Mouse (Mus musculus): ENCODE measurements around the gene Cyp2t4.

Cyp2t4 gene

DNA sequence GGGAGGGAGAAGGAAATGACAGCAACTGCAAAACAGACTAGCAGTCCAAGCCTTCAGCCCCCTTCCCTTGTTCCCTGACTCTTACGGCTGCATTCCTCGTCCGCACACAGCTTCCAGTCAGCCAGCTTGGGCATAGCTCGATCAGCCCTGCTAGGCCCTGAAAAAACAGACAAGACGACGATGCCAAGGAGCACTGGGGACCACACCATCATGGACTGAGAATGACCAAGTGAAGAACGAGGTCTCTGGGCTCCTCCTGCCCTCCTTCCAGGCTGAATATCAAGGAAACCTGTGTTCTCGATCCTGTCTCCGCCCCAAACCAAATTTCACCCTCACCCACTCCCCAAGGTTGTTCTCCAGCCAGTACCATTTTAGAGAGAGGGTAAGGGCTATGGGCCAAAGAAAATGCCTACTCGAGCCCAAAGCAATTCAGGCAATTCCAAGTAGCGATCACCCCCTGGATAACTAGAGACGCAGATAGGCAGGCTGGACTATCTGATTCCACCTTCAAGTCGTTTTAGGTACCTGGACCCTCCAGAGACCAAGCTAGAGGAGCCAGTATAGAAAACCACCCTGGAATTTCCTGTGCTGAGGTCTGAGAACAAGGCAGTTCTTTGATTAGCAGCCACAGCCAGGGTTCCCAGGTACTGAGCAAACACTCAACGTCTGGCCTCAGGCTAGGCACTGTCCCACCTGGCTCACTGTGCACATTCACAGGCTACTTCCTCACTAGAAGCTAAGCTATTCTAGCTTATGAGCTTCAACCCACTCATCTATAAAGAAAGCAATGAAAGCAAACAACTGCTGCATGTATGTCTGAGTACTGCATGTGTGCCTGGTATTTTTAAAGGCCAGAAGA is 27.6 kb downstream of the Cyp2t4 start, which contains the start of the genes Gm21983 and Mia:
Gene Gm21983, minus strand, starts transcription at position 250 of the 859 bp plus-strand sequence.
Gene Mia, minus strand, starts transcription at position 321 of the 859 bp plus-strand sequence.
- DNase-seq (ENCODE audit: low spot score in 2 of 2), result no peak

DNA sequence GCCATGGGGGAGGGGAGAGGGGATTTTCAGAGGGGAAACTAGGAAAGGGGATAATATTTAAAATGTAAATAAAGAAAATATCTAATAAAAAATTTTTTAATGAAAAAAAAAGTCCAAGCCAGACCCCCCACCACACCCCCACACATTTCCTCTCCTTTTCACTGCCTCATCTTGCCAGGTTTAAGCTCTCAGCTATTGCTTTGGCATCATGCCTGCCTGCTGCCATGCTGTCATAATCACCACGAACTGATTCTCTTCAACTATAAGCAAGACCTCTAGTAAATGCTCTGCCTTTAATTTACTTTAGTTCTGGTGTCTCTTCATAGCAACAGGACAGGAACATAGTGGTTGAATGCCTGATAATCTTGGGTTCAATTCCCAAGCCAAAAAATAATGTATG is 29.0 kb downstream of the Cyp2t4 start:
- no peak for DNase-seq (ENCODE audit: low spot score in 2 of 2)

DNA sequence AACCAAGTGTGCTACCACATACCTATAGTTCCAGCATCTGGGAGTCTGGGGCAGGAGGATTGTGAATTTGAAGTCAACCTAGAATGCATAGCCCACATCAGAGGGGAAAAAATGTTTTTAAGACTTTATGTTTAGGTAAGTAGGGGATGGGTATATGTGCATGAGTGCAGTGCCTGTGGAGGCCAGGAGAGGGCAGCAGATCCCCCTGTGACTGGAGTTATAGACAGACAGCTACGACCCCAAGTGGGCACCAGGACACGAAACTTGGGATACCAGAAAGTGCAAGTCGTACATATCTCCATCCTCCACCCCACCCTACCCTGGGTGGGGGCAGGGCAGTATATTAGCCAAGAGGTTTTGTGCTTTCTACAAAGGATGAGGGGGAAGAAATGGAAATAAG is 31.4 kb downstream of the Cyp2t4 start:
- no peak for DNase-seq (ENCODE audit: low spot score in 2 of 2)

DNA sequence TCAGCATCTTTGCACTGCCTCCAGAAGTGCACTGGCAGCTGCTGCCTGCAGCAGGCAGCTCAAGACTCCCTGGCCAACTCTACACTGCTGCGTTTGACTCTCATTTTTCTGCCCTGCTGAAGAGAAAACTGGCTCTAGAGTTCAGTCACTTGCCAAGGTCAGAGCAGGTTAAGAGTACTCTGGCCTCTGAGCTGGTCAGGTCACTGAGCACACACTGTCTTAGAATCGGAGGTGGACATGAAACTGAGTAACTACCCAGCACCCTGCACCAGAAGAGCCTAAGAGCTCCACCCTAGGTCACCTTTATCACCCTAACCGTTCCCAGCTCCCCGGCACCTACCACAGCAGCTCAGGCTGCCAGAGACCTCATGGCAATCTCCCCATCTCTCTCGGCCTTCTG is 32.5 kb downstream of the Cyp2t4 start:
- DNase-seq (ENCODE audit: low spot score in 2 of 2), result no peak

DNA sequence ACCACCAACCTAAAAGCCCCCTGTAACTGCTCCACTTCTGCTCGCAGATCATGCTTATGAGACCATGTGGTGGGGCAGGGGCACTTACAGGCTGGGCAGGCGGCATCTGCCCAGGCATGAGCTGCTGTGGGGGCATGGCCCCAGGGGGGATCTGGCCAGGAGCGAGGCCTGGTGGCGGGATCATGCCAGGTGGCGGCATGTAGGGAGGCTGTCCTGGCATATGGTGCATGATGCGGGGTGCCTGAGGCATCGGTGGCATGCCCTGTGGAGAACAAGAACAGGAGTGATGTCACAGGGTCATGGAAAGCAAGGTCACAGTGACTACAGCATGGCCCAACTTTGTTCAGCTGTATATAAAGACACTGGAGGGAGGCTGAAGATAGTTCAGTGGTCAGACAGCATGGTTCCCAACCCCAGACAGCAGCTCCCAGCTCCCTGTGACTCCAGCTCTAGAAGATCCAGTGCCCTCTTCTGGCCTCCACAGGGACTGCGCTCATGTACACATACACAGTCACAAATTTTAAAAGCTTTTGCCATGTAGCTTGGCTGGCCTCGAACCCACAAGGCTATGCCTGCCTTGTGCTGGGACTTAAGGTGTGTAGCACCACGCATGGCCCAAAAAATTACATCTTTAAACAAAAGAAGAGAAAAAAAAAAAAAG is 35.9 kb downstream of the Cyp2t4 start:
- DNase-seq (ENCODE audit: low spot score in 2 of 2), result no peak

DNA sequence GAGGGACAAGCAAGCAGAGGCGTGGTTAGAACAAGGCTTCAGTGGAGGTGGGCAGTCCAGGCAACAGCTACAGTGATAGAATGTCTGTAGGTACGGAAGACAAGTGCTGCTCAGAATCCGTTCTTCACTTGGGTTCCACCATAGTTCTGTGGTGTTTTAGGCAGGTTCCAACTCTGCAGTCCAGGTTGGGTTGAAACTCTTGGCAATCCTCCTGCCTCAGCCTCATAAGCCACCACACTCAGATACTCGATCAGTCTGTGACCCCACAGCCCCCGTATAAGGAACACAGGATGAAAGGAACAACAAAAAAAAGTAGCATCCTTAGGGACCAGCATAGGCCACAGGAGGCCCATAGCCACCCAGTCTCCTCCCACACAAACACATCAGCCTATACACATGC is 38.9 kb downstream of the Cyp2t4 start:
- no peak for DNase-seq (ENCODE audit: low spot score in 2 of 2)

DNA sequence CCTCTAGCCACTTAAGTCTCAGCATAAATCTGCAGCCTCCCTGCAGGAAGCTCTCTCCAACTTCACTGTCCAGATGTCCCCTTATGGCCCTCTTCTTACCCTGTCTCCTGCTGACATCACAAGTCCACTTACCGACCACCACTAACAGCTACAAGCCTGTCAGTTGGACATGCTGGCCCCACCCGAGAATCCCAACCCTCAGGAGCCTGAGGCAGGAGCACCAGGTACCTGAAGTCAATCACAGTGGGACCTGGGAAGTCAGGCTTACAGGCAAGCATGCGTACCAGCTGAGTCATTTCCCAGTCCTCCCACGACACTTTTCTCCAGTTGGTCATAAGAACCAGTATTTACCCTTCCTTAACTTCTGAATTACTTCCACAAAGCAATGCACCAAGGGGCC is 40.2 kb downstream of the Cyp2t4 start:
- DNase-seq (ENCODE audit: low spot score in 2 of 2), result no peak

DNA sequence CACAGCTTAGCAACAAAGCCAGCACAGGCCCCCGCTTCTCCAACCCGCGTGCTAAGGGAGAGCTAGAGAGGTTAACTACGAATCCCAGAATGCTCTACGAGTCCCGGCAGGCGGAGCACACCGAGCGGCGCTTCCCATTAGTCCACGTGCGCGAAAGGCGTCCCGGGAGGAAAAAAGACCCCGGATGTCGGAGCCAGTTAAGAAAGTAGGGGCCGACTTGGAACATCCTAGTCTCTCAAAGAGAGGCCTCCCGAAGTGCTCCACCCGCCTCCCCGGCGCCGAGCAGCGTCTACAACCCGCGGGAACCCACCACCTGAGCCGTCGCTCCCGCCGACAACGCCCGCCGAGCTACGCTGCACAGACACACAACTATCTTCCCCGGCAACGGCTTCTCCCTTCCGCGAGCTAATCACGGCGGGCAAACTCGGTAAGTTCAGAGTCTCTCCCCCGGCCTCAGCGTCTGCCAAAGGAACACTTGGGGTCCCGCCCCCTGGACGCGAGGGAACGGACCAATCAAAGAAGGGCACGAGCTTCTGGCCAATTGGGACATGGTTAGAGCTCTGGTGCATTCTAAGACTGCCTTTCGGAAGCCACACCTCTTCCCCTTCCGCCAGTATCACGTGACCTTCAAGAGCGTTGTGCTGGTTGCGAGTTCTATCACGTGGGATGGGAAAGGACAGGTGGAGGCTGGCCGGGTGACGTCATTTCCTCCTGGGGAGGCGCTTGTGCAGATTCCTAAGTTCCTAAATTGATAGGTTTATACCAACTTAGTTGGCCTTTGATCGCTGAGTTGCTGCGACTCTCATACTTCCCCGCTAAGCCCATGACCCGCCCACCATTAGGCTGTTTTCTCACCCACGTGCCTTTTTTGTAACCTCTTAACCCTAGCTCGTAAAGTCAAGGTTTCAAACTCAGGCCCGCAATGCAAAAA is 42.4 kb downstream of the Cyp2t4 start, which contains the start of the genes BC024978 and Snrpa:
Gene BC024978, plus strand, starts transcription at position 101 of the 931 bp plus-strand sequence.
Gene Snrpa, minus strand, starts transcription at position 591 of the 931 bp plus-strand sequence.
- DNase-seq (ENCODE audit: low spot score in 2 of 2), result peak; percentile 96 to 99

DNA sequence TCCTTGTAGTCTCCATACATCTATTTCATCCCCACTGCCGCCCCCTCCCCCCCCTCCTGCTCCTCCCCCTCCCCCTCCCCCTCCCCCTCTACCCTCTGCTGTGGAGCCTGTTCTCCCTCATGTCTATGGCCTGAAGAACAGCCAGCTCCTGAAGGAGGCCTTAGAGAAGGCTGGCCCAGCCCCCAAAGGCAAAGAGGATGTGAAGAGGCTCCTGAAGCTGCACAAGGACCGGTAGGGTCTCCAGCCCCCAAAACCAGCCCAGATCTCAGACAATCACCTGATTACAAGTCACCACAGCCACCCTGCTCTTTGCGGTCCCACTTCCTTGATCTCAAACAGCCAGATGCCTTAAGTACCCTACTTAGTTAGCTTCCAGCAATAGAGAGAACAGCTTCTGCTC is 43.6 kb downstream of the Cyp2t4 start:
- DNase-seq (ENCODE audit: low spot score in 2 of 2), result no peak

DNA sequence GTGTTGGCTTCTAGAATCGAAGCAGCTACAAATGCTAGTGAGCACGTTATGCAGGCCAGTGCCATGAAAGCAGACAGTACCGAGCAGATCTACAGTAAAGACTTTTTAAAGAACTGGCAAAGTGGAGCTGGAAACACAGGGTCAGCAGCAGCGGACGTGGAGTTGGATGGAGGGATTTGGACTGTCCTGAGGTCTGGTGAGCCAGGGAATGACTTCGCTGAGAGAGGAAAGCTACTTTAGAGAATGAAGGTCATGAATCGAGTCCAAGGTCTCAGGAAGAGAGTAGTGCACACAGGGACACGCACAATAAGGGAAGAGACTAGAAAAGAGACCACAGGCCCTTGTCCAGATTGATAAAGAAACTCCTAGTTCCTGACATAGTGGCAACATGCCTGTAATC is 44.1 kb downstream of the Cyp2t4 start:
- no peak for DNase-seq (ENCODE audit: low spot score in 2 of 2)

DNA sequence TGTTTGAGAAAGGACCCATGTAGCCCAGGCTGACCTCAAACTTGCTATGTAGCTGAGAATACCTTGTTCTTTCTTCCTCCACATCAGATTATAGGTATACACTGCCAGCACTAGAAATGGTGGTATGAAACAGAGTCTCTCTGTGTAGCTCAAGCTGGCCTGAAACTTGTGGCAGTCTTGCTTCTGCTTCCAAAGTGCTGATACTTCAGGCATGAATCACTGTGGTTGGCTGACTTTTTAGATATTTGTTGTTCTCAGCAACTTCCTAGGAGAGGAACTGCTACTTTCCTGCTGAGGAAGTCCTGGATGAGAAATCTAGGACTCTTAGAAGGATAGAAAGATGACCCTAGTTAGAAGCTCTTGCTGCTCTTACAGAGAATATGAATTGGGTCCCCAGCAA is 44.8 kb downstream of the Cyp2t4 start:
- DNase-seq (ENCODE audit: low spot score in 2 of 2), result no peak

DNA sequence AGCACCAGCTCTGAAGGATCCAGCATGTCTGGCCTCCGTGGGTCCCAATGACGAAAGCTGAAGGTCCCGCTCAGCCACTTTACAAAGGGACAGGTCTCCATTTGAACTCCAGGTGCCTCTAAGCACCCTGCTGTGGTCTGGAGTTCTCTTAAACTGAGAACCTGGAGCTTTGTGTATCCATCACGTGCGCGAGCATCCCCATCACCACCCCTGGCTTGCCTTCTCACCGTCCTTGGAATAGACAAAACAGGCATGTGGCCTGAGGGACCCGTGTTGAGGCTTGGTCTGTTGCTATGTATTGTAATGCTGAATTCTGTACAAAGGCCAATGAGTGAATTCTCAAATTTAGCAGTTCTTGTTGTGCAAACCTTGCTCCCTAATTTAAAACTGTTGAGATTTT is 45.3 kb downstream of the Cyp2t4 start:
- no peak for DNase-seq (ENCODE audit: low spot score in 2 of 2)

DNA sequence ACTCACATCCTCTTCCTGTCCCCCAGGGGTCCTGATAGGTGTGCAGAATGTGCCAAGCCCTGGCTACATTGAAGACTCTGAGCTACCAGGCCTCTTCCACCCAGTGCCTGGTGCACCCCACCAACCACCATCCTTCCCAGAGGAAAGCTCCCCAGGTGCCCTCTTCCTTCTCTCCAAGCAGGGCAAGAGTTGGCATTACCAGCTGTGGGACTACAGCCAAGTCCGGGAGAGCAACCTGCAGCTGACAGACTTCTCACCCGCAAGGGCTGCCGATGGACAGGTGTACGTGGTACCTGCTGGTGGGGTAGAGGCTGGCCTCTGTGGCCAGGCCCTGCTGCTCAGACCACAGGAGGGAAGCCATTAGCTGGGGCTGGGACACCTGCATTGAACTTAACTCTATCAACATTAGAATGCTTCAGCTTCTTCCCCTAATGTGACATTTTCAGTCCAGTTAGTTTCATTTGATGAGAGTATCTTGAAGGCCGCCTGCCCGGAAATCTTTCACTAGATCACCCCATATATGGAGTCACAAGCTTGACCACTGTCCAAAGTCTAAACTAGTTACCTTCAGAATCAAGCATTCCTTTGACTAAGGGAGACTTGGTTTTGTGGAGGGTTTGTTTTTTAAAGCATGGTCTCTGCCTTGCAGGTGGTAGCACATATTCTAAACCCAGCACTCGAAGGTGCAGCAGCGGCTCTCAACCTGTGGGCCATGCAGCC is 50.4 kb downstream of the Cyp2t4 start:
- no peak for DNase-seq (ENCODE audit: low spot score in 2 of 2)
